Mouse (Mus musculus) granulocyte monocyte progenitor cell, adult 5-6 weeks (primary cell): ENCODE measurements around the gene Vkorc1. TPM values are rescaled to one million over a fixed set of nuclear protein-coding genes. Genes with fewer than 3 reads are reported as not detected.
A peak's percentile ranks its signal among the peaks of the same experiment; 100 is the strongest.
"Not testable (repeated sequence)": the region's sequence is repeated elsewhere in the genome, so short reads cannot be mapped to it uniquely, and the experiment has no call there.

Experiments used
- ATAC-seq: replicated peaks from 2 replicates; pipeline ENCODE4 v1.8.0; 2016; ENCODE audit warnings: mild to moderate bottlenecking, moderate TSS enrichment, inconsistent platforms; ENCODE audit not compliant: poor library complexity, severe bottlenecking
- total RNA-seq, 2 experiments: library from RNA; stranded (forward) in 1 of 2; stranded (reverse) in 1 of 2; fragments of 200-712, 200-1000 nt in 1 of 2; fragments of >200 nt in 1 of 2; fragmentation: Nextera tagmentation in 1 of 2; gene quantifications; 2 replicates each; pipeline ENCODE4 v1.2.3; 2014 to 2017

Vkorc1 gene
- total RNA-seq, 2 experiments from 2014 or later: 69.4 to 93.1 TPM

- peak; percentile 43 for ATAC-seq
Measured at GRCm38 (mm10) chr7:127919290-127919689, 23.9 kb upstream of the Vkorc1 start.

GRCm38 (mm10) chr7:127918203-127918602 is 22.8 kb upstream of the Vkorc1 start:
- ATAC-seq: 0 out of 2 replicates have a peak, but pooled peaks have one; percentile 28

- no peak for ATAC-seq
Measured at GRCm38 (mm10) chr7:127915293-127915692, 19.9 kb upstream of the Vkorc1 start.

GRCm38 (mm10) chr7:127912938-127913337 is 17.5 kb upstream of the Vkorc1 start:
- no peak for ATAC-seq

- ATAC-seq: peak; percentile 98
Measured at GRCm38 (mm10) chr7:127912190-127912871, 16.9 kb upstream of the Vkorc1 start, which contains the start of gene Kat8. Gene Kat8, plus strand, starts transcription at chr7:127912516.

- ATAC-seq: no peak
Measured at GRCm38 (mm10) chr7:127908656-127909055, 13.2 kb upstream of the Vkorc1 start.

- ATAC-seq: no peak
Measured at GRCm38 (mm10) chr7:127907939-127908338, 12.5 kb upstream of the Vkorc1 start.

GRCm38 (mm10) chr7:127903971-127904796 is 8.8 kb upstream of the Vkorc1 start, which contains the start of gene Bckdk:
Gene Bckdk, plus strand, starts transcription at chr7:127904082.
- ATAC-seq: peak; percentile 83

- no peak for ATAC-seq
Measured at GRCm38 (mm10) chr7:127901772-127902171, 6.4 kb upstream of the Vkorc1 start.

GRCm38 (mm10) chr7:127899997-127900396 is 4.6 kb upstream of the Vkorc1 start:
- ATAC-seq: no peak

- ATAC-seq: no peak
Measured at GRCm38 (mm10) chr7:127898179-127898956, 3.0 kb upstream of the Vkorc1 start.

GRCm38 (mm10) chr7:127897542-127897941 is 2.1 kb upstream of the Vkorc1 start:
- no peak for ATAC-seq

- no peak for ATAC-seq
Measured at GRCm38 (mm10) chr7:127896384-127896783, 967 bp upstream of the Vkorc1 start.

GRCm38 (mm10) chr7:127895891-127896290 is 474 bp upstream of the Vkorc1 start:
- not testable (repeated sequence) for ATAC-seq

GRCm38 (mm10) chr7:127894480-127894879 is 937 bp downstream of the Vkorc1 start:
- ATAC-seq: no peak

GRCm38 (mm10) chr7:127890798-127891197 is 4.6 kb downstream of the Vkorc1 start, which contains the start of gene Prss53:
Gene Prss53, minus strand, starts transcription at chr7:127890970.
- no peak for ATAC-seq

GRCm38 (mm10) chr7:127888821-127889220 is 6.6 kb downstream of the Vkorc1 start:
- ATAC-seq: peak; percentile 72

- ATAC-seq: no peak
Measured at GRCm38 (mm10) chr7:127887781-127888180, 7.6 kb downstream of the Vkorc1 start.

- no peak for ATAC-seq
Measured at GRCm38 (mm10) chr7:127887191-127887590, 8.2 kb downstream of the Vkorc1 start.

- no peak for ATAC-seq
Measured at GRCm38 (mm10) chr7:127886551-127886950, 8.9 kb downstream of the Vkorc1 start.
